Mouse (Mus musculus) MEL (cell line): ENCODE measurements at regions not wholly inside any gene's neighbourhood (a gene's known extent, or its start where the extent isn't known, plus 50 kb on each side); places are given as distances from the start of the nearest gene placed in this dataset.

Source experiments
- DNase-seq: peaks from one replicate; pipeline ENCODE4 v3.0.0; 2011; ENCODE audit warnings: low read depth, low spot score
- H3K27ac ChIP-seq: 2 replicates; pipeline ENCODE4 v1.5.1; 2012; ENCODE audit warnings: low read depth, mild to moderate bottlenecking, control low read depth, low read length, moderate library complexity; ENCODE audit not compliant: control insufficient read depth
- H3K27me3 ChIP-seq, 2 experiments: fragments of 150-350 bp in 1 of 2; sonication (generic) in 1 of 2; 2 replicates each; pipeline ENCODE4 v1.6.1; 2012; ENCODE audit warnings: low read length in 2 of 2, mild to moderate bottlenecking in 2 of 2, improper control_type of control experiment in 1 of 2, moderate library complexity in 1 of 2; ENCODE audit not compliant: insufficient read depth in 2 of 2, control insufficient read depth in 1 of 2
- H3K36me3 ChIP-seq, 2 experiments: 2 replicates each; pipeline ENCODE4 v1.6.1; 2012 to 2014; ENCODE audit warnings: low read length in 2 of 2, improper control_type of control experiment in 1 of 2, inconsistent platforms in 1 of 2, mild to moderate bottlenecking in 1 of 2; ENCODE audit not compliant: insufficient read depth in 2 of 2, control insufficient read depth in 1 of 2
- H3K4me1 ChIP-seq, 2 experiments: fragments of 150-350 bp in 1 of 2; sonication (generic) in 1 of 2; 2 replicates each; pipeline ENCODE4 v1.6.1; 2012; ENCODE audit warnings: low read length in 2 of 2, improper control_type of control experiment in 1 of 2, mild to moderate bottlenecking in 1 of 2; ENCODE audit not compliant: insufficient read depth in 2 of 2, control insufficient read depth in 1 of 2
- H3K4me3 ChIP-seq, 2 experiments: fragments of 150-350 bp in 1 of 2; sonication (generic) in 1 of 2; 2 replicates each; pipeline ENCODE4 v1.5.1; 2012; ENCODE audit warnings: low read depth in 2 of 2, low read length in 2 of 2, mild to moderate bottlenecking in 2 of 2, moderate library complexity in 2 of 2, control low read depth in 1 of 2, improper control_type of control experiment in 1 of 2; ENCODE audit not compliant: control insufficient read depth in 1 of 2, insufficient read depth in 1 of 2
- H3K79me2 ChIP-seq: 2 replicates; pipeline ENCODE4 v1.6.1; 2012; ENCODE audit warnings: mild to moderate bottlenecking, low read length, moderate library complexity; ENCODE audit not compliant: control insufficient read depth, poor library complexity, insufficient read depth
- H3K9ac ChIP-seq: 2 replicates; pipeline ENCODE4 v1.6.1; 2012; ENCODE audit warnings: low read depth, mild to moderate bottlenecking, control low read depth, low read length, moderate library complexity; ENCODE audit not compliant: control insufficient read depth, poor library complexity, severe bottlenecking
- H3K9me3 ChIP-seq: fragments of 150-350 bp; sonication (generic); replicated peaks from 2 replicates; pipeline ENCODE4 v1.6.1; 2012; ENCODE audit warnings: mild to moderate bottlenecking, low read length, improper control_type of control experiment, moderate library complexity; ENCODE audit not compliant: insufficient read depth
- CHD1 ChIP-seq: IDR thresholded peaks from 2 replicates; pipeline ENCODE4 v1.6.1; 2012; ENCODE audit warnings: low read depth, mild to moderate bottlenecking, inconsistent platforms, low read length, improper control_type of control experiment
- CHD2 ChIP-seq: IDR thresholded peaks from 2 replicates; pipeline ENCODE4 v1.6.1; 2011; ENCODE audit warnings: low read length, improper control_type of control experiment
- ELF1 ChIP-seq: IDR thresholded peaks from 2 replicates; pipeline ENCODE4 v1.6.1; 2014; ENCODE audit warnings: low read depth, mild to moderate bottlenecking, inconsistent platforms, low read length, improper control_type of control experiment, moderate library complexity
- EP300 ChIP-seq, 2 experiments: IDR thresholded peaks; 2 replicates each; pipeline ENCODE4 v1.6.1; 2011; ENCODE audit warnings: improper control_type of control experiment in 2 of 2, low read length in 2 of 2, low read depth in 1 of 2, mild to moderate bottlenecking in 1 of 2
- ETS1 ChIP-seq: IDR thresholded peaks from 2 replicates; pipeline ENCODE4 v1.6.1; 2012; ENCODE audit warnings: low read depth, mild to moderate bottlenecking, inconsistent platforms, low read length, improper control_type of control experiment, moderate library complexity
- HCFC1 ChIP-seq: IDR thresholded peaks from 2 replicates; pipeline ENCODE4 v1.6.1; 2012; ENCODE audit warnings: low read depth, mild to moderate bottlenecking, inconsistent platforms, low read length, improper control_type of control experiment, moderate library complexity
- JUND ChIP-seq: IDR thresholded peaks from 2 replicates; pipeline ENCODE4 v1.6.1; 2011; ENCODE audit warnings: low read depth, mild to moderate bottlenecking, improper control_type of control experiment, low read length
- KAT2A ChIP-seq: conservative IDR thresholded peaks from 2 replicates; pipeline ENCODE4 v1.6.1; 2012; ENCODE audit warnings: low read depth, low read length, improper control_type of control experiment, inconsistent platforms
- MAFK ChIP-seq: IDR thresholded peaks from 2 replicates; pipeline ENCODE4 v1.6.1; 2011; ENCODE audit warnings: low read depth, mild to moderate bottlenecking, low read length, improper control_type of control experiment, borderline replicate concordance
- MXI1 ChIP-seq: IDR thresholded peaks from 2 replicates; pipeline ENCODE4 v1.6.1; 2011; ENCODE audit warnings: mild to moderate bottlenecking, low read depth, low read length, improper control_type of control experiment
- MYB ChIP-seq: IDR thresholded peaks from 2 replicates; pipeline ENCODE4 v1.6.1; 2011; ENCODE audit warnings: mild to moderate bottlenecking, low read depth, low read length, improper control_type of control experiment
- MYC ChIP-seq: IDR thresholded peaks from 2 replicates; pipeline ENCODE4 v1.6.1; 2011; ENCODE audit warnings: low read depth, mild to moderate bottlenecking, low read length, improper control_type of control experiment, moderate library complexity
- NRF1 ChIP-seq: IDR thresholded peaks from 2 replicates; pipeline ENCODE4 v1.6.1; 2014; ENCODE audit warnings: low read depth, mild to moderate bottlenecking, inconsistent platforms, low read length, improper control_type of control experiment, moderate library complexity; ENCODE audit not compliant: poor library complexity, insufficient read depth, severe bottlenecking
- POLR2AphosphoS2 ChIP-seq: IDR thresholded peaks from 2 replicates; pipeline ENCODE4 v1.6.1; 2011; ENCODE audit warnings: low read length, improper control_type of control experiment
- RCOR1 ChIP-seq: IDR thresholded peaks from 2 replicates; pipeline ENCODE4 v1.6.1; 2012; ENCODE audit warnings: low read depth, mild to moderate bottlenecking, inconsistent platforms, low read length, improper control_type of control experiment
- SIN3A ChIP-seq: IDR thresholded peaks from 2 replicates; pipeline ENCODE4 v1.6.1; 2012; ENCODE audit warnings: low read length, improper control_type of control experiment, inconsistent platforms
- TAL1 ChIP-seq: IDR thresholded peaks from 2 replicates; pipeline ENCODE4 v1.6.1; 2012; ENCODE audit warnings: mild to moderate bottlenecking, inconsistent platforms, low read length, moderate library complexity, mixed read lengths
- TBP ChIP-seq: IDR thresholded peaks from 2 replicates; pipeline ENCODE4 v1.8.0; 2011; ENCODE audit warnings: low read depth, low read length, improper control_type of control experiment
- TCF12 ChIP-seq: IDR thresholded peaks from 2 replicates; pipeline ENCODE4 v1.6.1; 2014; ENCODE audit warnings: low read depth, mild to moderate bottlenecking, inconsistent platforms, low read length, improper control_type of control experiment, moderate library complexity
- UBTF ChIP-seq: IDR thresholded peaks from 2 replicates; pipeline ENCODE4 v1.6.1; 2012; ENCODE audit warnings: low read depth, mild to moderate bottlenecking, inconsistent platforms, low read length, improper control_type of control experiment, moderate library complexity, borderline replicate concordance; ENCODE audit not compliant: insufficient read depth
- USF2 ChIP-seq, 2 experiments: IDR thresholded peaks; 2 replicates each; pipeline ENCODE4 v1.6.1; 2011 to 2012; ENCODE audit warnings: improper control_type of control experiment in 2 of 2, low read length in 2 of 2, borderline replicate concordance in 1 of 2, inconsistent platforms in 1 of 2, low read depth in 1 of 2, mild to moderate bottlenecking in 1 of 2; ENCODE audit not compliant: insufficient read depth in 1 of 2

DNA sequence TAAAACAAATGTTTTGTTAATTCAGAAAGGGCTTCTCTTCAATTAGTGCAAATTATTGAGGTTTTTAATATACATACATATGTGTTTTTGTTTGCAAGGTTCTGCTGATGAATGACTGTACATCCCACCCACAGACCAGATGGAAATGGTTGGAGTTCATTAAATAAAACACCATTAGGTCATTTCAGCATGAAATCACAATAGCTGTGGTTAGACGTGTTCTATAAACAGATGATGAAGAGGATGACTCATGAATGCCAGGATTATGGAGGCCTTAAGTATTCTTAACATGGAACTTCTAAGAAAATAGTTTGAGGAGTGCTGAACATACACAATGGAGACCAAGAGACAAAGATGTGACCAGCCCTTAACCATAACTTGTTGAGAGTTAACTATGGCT is 107.3 kb upstream of the Wls start:
- H3K27me3 ChIP-seq = no peaks in the 10 kb centered on the region
- DNase-seq = no peak
- H3K9me3 ChIP-seq = no peaks in the 10 kb centered on the region
- no peak for TF ChIP-seq MAFK
- TF ChIP-seq ELF1 = no peak
- no peak for TF ChIP-seq CHD2
- TF ChIP-seq, all 39 proteins: peak for 0
- Histone ChIP-seq H3K9ac (no peak overlapping the region), H3K4me1 (no peaks in the 10 kb centered on the region), H3K27ac (no peak overlapping the region), H3K79me2 (no peaks in the 10 kb centered on the region), H3K4me3 (no peak overlapping the region), H3K36me3 (no peaks in the 10 kb centered on the region)

DNA sequence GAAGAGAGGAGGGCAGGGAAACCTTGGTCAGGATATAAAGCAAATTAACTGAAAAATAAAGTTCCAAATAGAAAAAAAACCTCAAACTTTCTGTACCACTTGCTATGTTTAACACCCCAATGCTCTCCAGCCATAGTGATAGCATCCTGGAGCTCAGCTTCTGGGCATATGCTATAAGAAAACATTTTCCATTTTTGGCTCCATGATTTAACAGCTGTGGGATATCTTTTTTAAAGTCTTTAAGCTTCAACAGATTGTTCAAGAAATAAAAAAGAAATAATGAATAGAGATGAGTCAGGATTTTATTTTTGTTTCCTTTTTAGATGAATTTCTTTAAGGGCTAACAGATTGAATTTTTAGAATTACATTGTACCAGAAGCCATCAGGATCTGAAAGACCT is 106.3 kb upstream of the Wls start:
- TF ChIP-seq TAL1 (no peak), TBP (no peak), CHD1 (no peak), ETS1 (no peak), MXI1 (no peak), MYC (no peak), NRF1 (no peak), HCFC1 (no peak), EP300 (IDR thresholded peaks at IDR 0.05; ENCODE audit: low read depth in 1 of 2, low read length in 2 of 2) (no peak), RCOR1 (no peak), TCF12 (no peak), SIN3A (no peak), JUND (no peak), USF2 (IDR thresholded peaks at IDR 0.05; ENCODE audit: borderline replicate concordance in 1 of 2, insufficient read depth in 1 of 2, low read depth in 1 of 2, low read length in 2 of 2) (no peak), UBTF (no peak), POLR2AphosphoS2 (no peak), MAFK (no peak), MYB (no peak), CHD2 (no peak), KAT2A (no peak)
- TF ChIP-seq, all 39 proteins: peak for 0
- H3K4me3 ChIP-seq = no peak overlapping the region
- DNase-seq = no peak
- no peaks in the 10 kb centered on the region for H3K79me2 ChIP-seq
- no peaks in the 10 kb centered on the region for H3K4me1 ChIP-seq
- H3K9me3 ChIP-seq = no peaks in the 10 kb centered on the region
- no peak overlapping the region for H3K9ac ChIP-seq
- no peaks in the 10 kb centered on the region for H3K36me3 ChIP-seq
- H3K27ac ChIP-seq = no peak overlapping the region
- no peaks in the 10 kb centered on the region for H3K27me3 ChIP-seq
